Mouse (Mus musculus): ENCODE data around the gene Lect2. TPM values are rescaled to one million over a fixed set of nuclear protein-coding genes. Genes with fewer than 3 reads are reported as not detected.

Lect2 gene
- polyA plus RNA-seq, 1 experiment from 2014 or later, result not detected

Other genes starting within 250 kb of the Lect2 start
- not detected in 2 replicates for gene Gm3045, start 121.9 kb downstream of the Lect2 start, polyA plus RNA-seq (2016; fragmentation: Nextera tagmentation; extraction: Ambion mirVana)
- gene Slc25a48, start 110.1 kb downstream of the Lect2 start, polyA plus RNA-seq (2016; fragmentation: Nextera tagmentation; extraction: Ambion mirVana), result 0.12 TPM in 1 of 2 replicates, not detected in the other
- gene Il9, start 66.3 kb downstream of the Lect2 start, polyA plus RNA-seq (2016; fragmentation: Nextera tagmentation; extraction: Ambion mirVana), result not detected in 2 replicates
- 1.4 and 3.2 TPM in 2 replicates for gene Fbxl21, start 26.0 kb downstream of the Lect2 start, polyA plus RNA-seq (2016; fragmentation: Nextera tagmentation; extraction: Ambion mirVana)
- gene Tgfbi, start 61.0 kb upstream of the Lect2 start, polyA plus RNA-seq (2016; fragmentation: Nextera tagmentation; extraction: Ambion mirVana), result 38.4 and 42.9 TPM in 2 replicates
- 31.4 and 34.4 TPM in 2 replicates for gene Smad5, start 154.5 kb upstream of the Lect2 start, polyA plus RNA-seq (2016; fragmentation: Nextera tagmentation; extraction: Ambion mirVana)
- 0.21 TPM in 1 of 2 replicates, not detected in the other for gene Gm45623, start 205.3 kb upstream of the Lect2 start, polyA plus RNA-seq (2016; fragmentation: Nextera tagmentation; extraction: Ambion mirVana)

Data from hindbrain, embryonic 10.5 days (tissue).